Mouse (Mus musculus): ENCODE measurements around the gene Hlf. TPM values are rescaled to one million over a fixed set of nuclear protein-coding genes. Genes with fewer than 3 reads are reported as not detected.

The Hlf gene
- total RNA-seq, 2 experiments from 2014 or later = 6.6 to 8.0 TPM

DNA sequence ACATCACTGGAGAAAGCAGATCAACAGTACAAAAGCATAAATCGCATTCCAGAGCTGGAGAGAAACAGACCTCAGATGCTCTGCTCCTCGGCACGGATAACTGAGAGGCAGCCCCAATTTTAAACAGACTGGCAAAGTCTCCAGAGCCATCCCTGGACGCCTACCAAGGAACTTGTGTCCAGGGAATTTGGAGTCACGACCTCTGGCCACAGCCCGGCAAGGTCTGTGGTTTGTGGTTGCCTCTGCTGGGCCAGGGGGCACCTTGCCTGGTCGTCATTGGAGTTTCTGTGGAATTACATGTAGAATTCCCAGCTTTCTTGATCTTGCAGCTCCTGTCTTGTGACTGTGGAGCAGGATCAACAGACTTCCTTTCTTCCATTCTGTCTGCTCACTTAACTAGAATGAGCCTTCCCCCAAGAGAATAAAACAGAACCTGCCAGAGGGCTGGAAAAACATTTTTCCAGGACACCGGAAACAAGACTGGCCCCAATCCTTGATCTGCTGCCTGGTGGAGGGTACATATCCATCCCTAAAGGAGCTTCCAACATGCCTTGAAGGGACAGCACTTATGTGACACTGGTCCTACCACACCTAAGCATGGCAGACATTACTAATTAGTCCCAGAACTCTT lies 19.1 kb downstream of the Hlf start:
- peak; percentile 31 for DNase-seq (ENCODE audit: low spot score)

- DNase-seq (ENCODE audit: low spot score) = no peak
Observed at GRCm38 (mm10) chr11:90370789-90371291, 19.9 kb downstream of the Hlf start.

- DNase-seq (ENCODE audit: low spot score) = no peak
Observed at GRCm38 (mm10) chr11:90370367-90370766, 20.3 kb downstream of the Hlf start.

- peak; percentile 94 for DNase-seq (ENCODE audit: low spot score)
Observed at GRCm38 (mm10) chr11:90369605-90370004, 21.1 kb downstream of the Hlf start.

DNA sequence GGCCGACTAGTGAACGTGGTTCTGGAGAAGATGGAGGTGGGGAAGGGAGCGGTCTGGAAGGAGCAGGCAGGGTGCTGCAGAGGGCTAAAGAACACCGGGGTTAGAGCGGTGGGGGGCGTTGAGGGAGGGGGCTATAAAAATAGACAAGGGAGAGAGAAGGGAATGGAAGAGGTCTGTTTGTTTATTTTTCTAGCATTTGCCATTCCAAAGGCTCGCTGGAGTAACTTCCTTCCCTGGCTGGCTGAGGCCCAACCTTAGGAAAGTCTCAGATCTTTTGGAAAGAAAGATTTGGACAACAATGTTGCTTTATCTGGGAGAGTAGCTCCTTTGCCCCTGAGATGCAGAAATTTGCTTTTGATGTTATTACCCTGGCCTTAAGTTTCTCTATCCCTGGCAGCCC lies 21.6 kb downstream of the Hlf start:
- no peak for DNase-seq (ENCODE audit: low spot score)

DNA sequence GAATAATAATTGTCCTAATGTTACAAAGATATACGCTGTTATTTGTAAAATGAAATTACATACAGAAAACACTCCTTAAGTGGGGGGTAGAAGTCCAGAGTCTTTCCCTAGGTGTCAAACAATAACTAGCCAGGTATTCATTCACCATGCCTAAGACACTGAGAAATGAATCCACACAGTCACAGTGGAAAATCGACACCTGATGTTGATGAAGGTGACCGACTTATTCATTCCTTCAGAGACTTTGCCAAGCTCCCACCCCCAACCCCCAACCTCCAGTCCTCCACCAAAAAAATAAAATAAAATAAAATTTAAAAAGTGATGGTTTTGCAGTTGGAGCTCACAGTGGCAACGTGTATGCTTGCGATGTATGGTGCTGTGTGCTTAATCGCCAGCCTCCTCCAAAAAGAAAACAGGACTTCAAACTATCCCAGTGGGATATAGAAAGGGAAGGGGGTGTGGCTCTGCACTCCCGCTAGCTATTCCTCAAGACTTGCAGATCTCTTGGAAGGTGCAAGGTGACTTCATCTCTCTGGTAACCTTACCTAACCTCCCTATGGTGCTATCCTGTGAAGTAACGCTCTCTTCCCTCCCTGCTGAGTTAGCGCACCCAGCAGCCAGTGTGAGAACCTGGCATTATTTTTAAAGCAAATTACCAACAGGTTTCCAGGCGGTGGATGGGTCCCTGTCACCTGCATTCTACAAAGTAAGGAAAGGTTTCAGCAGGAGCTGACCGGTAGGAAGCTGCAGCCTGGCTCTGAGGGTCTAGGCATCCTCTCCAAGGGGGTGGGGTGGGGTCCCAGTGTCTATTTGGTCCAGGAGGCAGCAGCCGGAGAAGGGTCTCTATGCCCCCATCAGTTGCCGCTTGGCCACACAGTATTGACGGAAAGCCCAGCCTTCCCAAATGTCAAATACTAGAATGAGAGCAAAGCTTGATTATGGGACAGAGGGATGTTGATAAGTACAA lies 22.5 kb downstream of the Hlf start:
- no peak for DNase-seq (ENCODE audit: low spot score)

DNA sequence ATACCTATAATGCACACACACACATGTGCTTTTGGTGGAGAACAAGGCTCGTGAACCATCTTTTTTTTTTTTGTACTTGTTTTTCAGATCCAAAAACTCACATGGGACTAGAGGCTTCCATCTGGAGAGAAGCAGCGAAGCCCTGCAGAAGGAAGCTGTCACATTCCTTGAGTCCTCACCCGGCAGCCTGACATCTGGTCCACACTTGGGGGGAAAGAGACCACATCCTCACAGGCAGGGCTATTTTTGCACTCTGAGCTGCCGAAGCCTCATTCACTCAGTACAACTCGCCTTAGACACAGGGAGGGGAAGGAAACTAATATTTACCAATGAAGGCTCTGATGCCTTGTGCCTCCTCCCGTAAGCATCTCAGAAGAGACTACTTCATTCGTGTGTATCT lies 25.8 kb downstream of the Hlf start:
- DNase-seq (ENCODE audit: low spot score) = no peak

DNA sequence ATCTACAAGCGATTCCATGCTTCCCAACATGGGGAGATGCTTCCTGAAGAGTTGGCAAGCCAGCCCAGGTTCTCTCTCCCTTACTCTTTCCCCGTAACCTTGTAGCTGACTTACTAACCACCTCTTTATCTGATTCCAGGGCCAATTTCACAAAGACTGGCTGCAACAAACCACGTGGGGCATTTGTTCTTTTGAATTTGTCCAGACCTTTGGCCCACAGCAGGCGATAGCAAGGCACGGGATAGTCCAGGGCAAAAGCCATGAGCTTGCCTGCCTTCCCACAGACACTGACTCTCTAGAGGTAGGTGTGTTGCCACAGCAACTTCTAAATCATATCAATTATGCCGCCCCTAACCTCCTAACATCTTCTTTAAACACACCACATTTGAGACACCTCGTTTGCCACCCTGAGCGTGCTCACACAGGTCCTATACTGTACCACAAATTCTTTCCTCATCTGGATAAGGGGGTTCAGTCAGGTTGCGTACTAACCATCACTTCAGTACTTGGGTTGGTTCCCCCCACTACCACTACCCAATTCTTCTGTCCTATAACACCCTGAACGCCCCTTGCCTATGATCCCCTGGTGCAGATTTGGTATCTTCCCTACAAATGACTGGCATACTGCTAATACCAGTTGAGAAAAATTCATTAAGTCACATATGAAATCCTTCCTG lies 26.7 kb downstream of the Hlf start:
- no peak for DNase-seq (ENCODE audit: low spot score)

DNA sequence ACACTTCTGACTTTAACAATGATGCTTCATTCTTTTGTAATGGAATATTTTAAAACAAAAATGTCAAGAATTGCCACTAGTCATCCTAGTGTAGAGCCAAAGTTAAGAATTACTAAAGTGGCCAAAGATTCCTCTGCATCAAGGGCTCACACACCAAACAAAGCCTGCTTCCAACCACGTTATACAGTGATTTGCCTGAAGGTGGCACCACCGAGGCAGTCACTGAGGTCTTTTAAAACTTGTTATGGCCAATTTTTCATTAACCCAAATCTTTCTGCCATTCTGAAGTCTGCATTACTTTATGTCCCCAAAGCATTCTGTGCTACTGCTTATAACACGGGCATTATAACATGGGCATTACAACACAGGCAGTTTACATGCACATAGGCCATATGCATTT lies 27.3 kb downstream of the Hlf start:
- peak; percentile 60 for DNase-seq (ENCODE audit: low spot score)

DNA sequence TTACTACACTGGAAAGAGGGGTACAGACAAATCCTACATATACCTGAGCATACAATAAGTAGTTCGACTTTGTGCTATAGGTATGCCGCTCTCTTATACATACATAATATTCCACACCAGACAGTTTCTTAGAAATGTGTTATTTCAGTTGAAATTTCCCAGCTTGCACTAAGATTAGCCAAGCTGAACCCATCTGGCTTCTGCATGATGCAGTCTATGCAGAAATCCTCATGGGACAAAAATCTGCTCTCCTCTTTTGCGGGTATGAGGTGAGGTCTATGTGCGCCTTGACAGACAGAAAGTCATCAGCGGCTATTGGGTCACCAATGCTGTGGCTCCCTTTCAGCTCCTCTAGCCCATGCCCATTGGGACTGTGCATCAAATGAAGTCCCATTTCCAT lies 30.2 kb downstream of the Hlf start:
- DNase-seq (ENCODE audit: low spot score) = no peak

DNA sequence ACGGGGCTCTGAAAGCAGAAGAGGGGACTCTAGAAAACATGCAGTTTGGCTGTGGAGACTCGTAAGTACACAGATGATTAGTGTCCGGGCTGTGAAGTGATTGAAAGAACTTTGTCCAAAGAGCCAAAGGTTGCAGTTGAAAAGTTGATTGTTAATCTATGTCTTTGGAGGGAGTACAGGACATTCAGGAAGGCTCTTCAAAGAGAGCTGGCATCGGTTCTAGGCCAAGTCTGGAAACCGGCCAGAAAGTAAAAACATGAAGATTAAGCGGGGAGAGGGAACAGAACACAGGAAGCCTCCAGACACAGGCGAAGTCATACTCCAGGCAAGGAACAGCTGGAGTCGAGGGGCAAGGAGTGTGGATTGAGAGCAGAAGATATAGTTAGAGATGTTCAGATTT lies 32.6 kb downstream of the Hlf start:
- no peak for DNase-seq (ENCODE audit: low spot score)

- no peak for DNase-seq (ENCODE audit: low spot score)
Observed at GRCm38 (mm10) chr11:90357371-90357770, 33.3 kb downstream of the Hlf start.

GRCm38 (mm10) chr11:90356495-90357304 lies 34.0 kb downstream of the Hlf start:
- DNase-seq (ENCODE audit: low spot score) = no peak

DNA sequence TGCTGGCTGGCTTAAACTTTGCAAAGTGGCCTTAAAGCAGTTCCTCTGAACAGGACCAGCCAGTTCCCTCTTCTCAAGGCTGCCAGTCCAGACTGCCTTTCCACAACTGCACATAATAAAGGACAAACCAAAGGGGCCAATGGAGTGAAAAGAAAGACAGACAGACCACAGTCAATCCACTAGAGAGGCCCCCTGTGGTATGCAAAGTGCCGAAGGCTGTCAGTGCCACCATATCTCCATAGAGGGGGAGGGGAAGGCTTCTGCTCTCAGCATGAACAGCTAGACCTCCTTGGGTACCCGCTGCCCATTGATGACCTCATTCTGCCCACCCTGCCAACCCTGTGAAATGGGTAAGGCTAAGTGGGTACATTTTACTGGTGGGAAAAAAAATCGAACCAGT lies 34.7 kb downstream of the Hlf start:
- no peak for DNase-seq (ENCODE audit: low spot score)

- DNase-seq (ENCODE audit: low spot score) = peak; percentile 91
Observed at GRCm38 (mm10) chr11:90355270-90355681, 35.4 kb downstream of the Hlf start.

- DNase-seq (ENCODE audit: low spot score) = no peak
Observed at GRCm38 (mm10) chr11:90352696-90353095, 38.0 kb downstream of the Hlf start.

DNA sequence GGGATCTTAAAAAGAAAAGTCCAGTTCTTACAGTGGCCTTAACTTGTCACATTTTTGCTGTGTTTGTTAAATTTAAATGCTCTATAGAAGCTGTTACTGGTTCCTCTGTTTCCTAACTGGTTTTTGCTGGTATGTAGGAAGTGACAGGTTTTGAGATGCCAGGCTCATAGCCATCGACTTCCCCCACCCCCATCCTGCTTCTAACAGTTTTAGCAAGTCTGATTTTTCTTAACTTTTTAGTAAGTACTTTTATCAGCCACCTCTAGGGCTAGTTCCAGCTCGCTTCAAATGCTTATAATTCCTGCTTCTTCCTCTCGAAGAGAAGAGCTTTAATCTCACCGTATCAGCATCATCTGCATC lies 40.6 kb downstream of the Hlf start:
- no peak for DNase-seq (ENCODE audit: low spot score)

GRCm38 (mm10) chr11:90349486-90350152 lies 41.1 kb downstream of the Hlf start:
- DNase-seq (ENCODE audit: low spot score) = no peak

- no peak for DNase-seq (ENCODE audit: low spot score)
Observed at GRCm38 (mm10) chr11:90347667-90348459, 42.8 kb downstream of the Hlf start.

DNA sequence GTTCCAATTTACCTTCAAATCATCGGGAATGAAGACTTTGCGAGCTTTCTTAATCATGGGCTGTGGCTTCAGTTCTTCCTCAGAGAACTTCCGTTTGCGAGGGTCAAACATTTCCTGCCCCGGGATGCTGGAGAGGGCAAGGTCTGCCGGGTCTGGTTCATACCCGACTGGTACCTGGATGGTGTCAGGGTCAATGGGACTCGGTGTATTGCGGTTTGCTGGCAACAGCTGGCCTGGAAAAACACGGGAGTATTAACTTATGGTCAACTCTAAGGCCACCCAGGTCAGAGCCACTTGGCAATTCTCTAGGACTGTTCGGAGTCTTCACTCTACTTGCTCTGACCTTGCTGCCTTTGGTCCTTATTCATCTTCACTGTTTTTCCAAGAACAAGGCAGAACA lies 44.9 kb downstream of the Hlf start:
- DNase-seq (ENCODE audit: low spot score) = no peak
